8 mouse cellular contexts compared by ENCODE assay signal in the genomic region with DNA sequence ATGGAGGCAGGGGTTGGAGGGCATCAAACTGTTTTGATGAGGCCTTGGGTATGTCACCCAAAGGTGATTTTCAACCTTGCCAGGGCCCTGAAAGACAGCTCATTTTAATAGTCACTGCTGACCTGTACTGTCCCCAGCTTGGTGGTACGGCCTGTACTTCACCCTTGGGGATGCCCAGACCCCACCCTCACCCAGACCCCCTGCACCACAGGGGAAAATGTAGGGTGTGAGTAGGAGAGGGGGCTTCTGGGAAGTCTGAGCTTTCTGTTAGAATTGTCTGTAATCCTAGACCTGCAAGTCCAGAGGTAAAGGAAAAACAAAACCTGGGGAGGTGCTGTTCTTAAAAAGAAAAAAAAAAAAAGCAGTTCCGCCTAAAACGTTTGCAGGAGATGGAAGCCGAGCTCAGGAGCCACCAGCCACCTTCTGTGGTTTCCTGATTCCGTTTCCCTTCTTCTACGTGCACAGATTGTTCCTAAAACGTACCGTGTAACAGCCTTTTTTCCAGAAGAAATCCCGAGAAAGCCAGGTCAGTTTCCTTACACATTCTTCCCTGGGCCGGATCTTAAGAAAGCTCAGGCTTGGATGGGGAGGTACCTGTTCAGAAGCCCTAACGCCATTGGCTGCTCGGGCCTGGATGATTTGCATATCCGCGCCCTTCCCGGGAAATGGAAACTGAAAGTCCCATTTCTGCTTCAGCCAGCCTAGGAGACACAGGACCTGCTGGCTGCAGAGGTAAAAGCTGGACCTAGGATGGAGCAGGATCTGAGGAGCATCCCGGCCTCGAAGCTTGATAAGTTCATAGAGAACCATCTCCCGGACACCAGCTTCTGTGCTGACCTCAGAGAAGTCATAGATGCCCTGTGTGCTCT. TPM values are rescaled to one million over a fixed set of nuclear protein-coding genes. Genes with fewer than 3 reads are reported as not detected.
DNase-seq lines count a peak whose midpoint lies in the region; ATAC-seq and TF ChIP-seq lines count a peak whose summit lies in the region.

A gene (minus strand): TSS at position 564 of the 869 bp plus-strand sequence.

- TF ChIP-seq POLR2A in liver, adult 2 months (IDR thresholded peaks at IDR 0.05; ENCODE audit: extremely low read depth, insufficient read depth, low read length): 0 out of 2 replicates have a peak, but pooled peaks have one; percentile 24
- TF ChIP-seq POLR2A in myocyte (IDR thresholded peaks at IDR 0.05; ENCODE audit: insufficient read length, low read depth): no peak

- no peak within 1 kb of the TSS for H3K27ac ChIP-seq in heart, embryonic 11.5 days (ENCODE audit: low read depth, low read length)
- H3K27ac ChIP-seq in kidney, embryonic 16.5 days (ENCODE audit: low read length): peak within 1 kb of the TSS; percentile 73
- H3K27ac ChIP-seq in liver, adult 2 months (replicated peaks; ENCODE audit: insufficient read depth, low read depth, low read length): peak within 1 kb of the TSS; percentile 21

- H3ac ChIP-seq in C2C12 (ENCODE audit: control insufficient read depth, insufficient read length, low read depth): peak within 1 kb of the TSS; percentile 40
- H3ac ChIP-seq in myocyte (ENCODE audit: control insufficient read depth, insufficient read length): no peak within 1 kb of the TSS

- H3K9me3 ChIP-seq in erythroblast, embryonic 14.5 days (ENCODE audit: control insufficient read depth, low read length): no peaks in the 10 kb centered on the region
- H3K9me3 ChIP-seq in heart, embryonic 11.5 days (replicated peaks; ENCODE audit: control insufficient read depth, low read length): no peaks in the 10 kb centered on the region
- no peaks in the 10 kb centered on the region for H3K9me3 ChIP-seq in kidney, embryonic 16.5 days (ENCODE audit: low read length)

- H3K4me3 ChIP-seq in C2C12 (ENCODE audit: insufficient read depth, poor library complexity, severe bottlenecking) (no peak within 1 kb of the TSS), myocyte (peak within 1 kb of the TSS; percentile 19)
- H3K4me3 ChIP-seq in erythroblast, embryonic 14.5 days (replicated peaks): peak within 1 kb of the TSS; percentile 68
- H3K4me3 ChIP-seq in heart, embryonic 11.5 days (ENCODE audit: low read depth, low read length): peak within 1 kb of the TSS; percentile 32
- peak within 1 kb of the TSS; percentile 40 for H3K4me3 ChIP-seq in kidney, embryonic 16.5 days (ENCODE audit: low read length)
- peak within 1 kb of the TSS; percentile 64 for H3K4me3 ChIP-seq in liver, adult 2 months (ENCODE audit: insufficient read depth, low read depth, low read length)

- peaks cover 14% of the 10 kb centered on the region for H3K4me1 ChIP-seq in erythroblast, embryonic 14.5 days (ENCODE audit: control insufficient read depth)
- H3K4me1 ChIP-seq in heart, embryonic 11.5 days (ENCODE audit: control insufficient read depth, insufficient read depth, low read length): 0 out of 2 replicates have a peak, but pooled peaks cover 3% of the 10 kb centered on the region
- no peaks in the 10 kb centered on the region; the same call in 1 of the 2 replicates for H3K4me1 ChIP-seq in kidney, embryonic 16.5 days (ENCODE audit: insufficient read depth, low read length)
- H3K4me1 ChIP-seq in liver, adult 2 months (ENCODE audit: control insufficient read depth, insufficient read depth, low read length): peaks cover 5% of the 10 kb centered on the region; the same call in 1 of the 2 replicates

- H3K79me2 ChIP-seq in C2C12 (ENCODE audit: control insufficient read depth, insufficient read depth): no peaks in the 10 kb centered on the region
- peaks cover 9% of the 10 kb centered on the region; the same call in 1 of the 2 replicates for H3K79me2 ChIP-seq in liver, adult 2 months (ENCODE audit: control insufficient read depth, insufficient read depth, low read length)
- H3K79me2 ChIP-seq in myocyte (ENCODE audit: control insufficient read depth, insufficient read depth): no peaks in the 10 kb centered on the region

- peak; percentile 96 for DNase-seq in brain, adult 2 months (ENCODE audit: low read depth, low spot score)
- DNase-seq in liver, adult 2 months (ENCODE audit: extremely low read depth, low read depth, low spot score): peak; percentile 90
- peak; percentile 84 for DNase-seq in splenic B cell, adult 2 months (ENCODE audit: low read depth, low spot score)

- H3K36me3 ChIP-seq in C2C12 (ENCODE audit: control insufficient read depth, insufficient read depth) (no peaks in the 10 kb centered on the region), myocyte (ENCODE audit: control insufficient read depth, insufficient read depth) (no peaks in the 10 kb centered on the region)
- no peaks in the 10 kb centered on the region for H3K36me3 ChIP-seq in erythroblast, embryonic 14.5 days (ENCODE audit: control insufficient read depth)
- no peaks in the 10 kb centered on the region for H3K36me3 ChIP-seq in heart, embryonic 11.5 days (ENCODE audit: control insufficient read depth, insufficient read depth, low read length)
- H3K36me3 ChIP-seq in kidney, embryonic 16.5 days (ENCODE audit: insufficient read depth, low read length): no peaks in the 10 kb centered on the region
- H3K36me3 ChIP-seq in liver, adult 2 months (ENCODE audit: control insufficient read depth, insufficient read depth, low read length): no peaks in the 10 kb centered on the region
- 0 out of 2 replicates have a peak, but pooled peaks cover 2% of the 10 kb centered on the region for H3K36me3 ChIP-seq in splenic B cell, adult 2 months (ENCODE audit: control insufficient read depth, insufficient read depth, low read length, poor library complexity, severe bottlenecking)

- H3K27me3 ChIP-seq in C2C12 (ENCODE audit: control insufficient read depth, insufficient read depth, insufficient read length) (no peaks in the 10 kb centered on the region), myocyte (ENCODE audit: control insufficient read depth, insufficient read depth, insufficient read length) (no peaks in the 10 kb centered on the region)
- no peaks in the 10 kb centered on the region for H3K27me3 ChIP-seq in erythroblast, embryonic 14.5 days (ENCODE audit: control insufficient read depth)
- no peaks in the 10 kb centered on the region for H3K27me3 ChIP-seq in heart, embryonic 11.5 days (ENCODE audit: control insufficient read depth, insufficient read depth, low read length)
- H3K27me3 ChIP-seq in kidney, embryonic 16.5 days (ENCODE audit: insufficient read depth, low read length): no peaks in the 10 kb centered on the region
- no peaks in the 10 kb centered on the region for H3K27me3 ChIP-seq in liver, adult 2 months (ENCODE audit: control insufficient read depth, insufficient read depth, low read length)
- H3K27me3 ChIP-seq in splenic B cell, adult 2 months (ENCODE audit: control insufficient read depth, insufficient read depth, low read length, poor library complexity, severe bottlenecking): no peaks in the 10 kb centered on the region

- ATAC-seq in heart, embryonic 11.5 days (replicated peaks; ENCODE audit: insufficient number of reproducible peaks, low FRiP score, low TSS enrichment): no peak; the same call in 1 of the 2 replicates
- peak; percentile 93 for ATAC-seq in kidney, embryonic 16.5 days (ENCODE audit: low FRiP score, low TSS enrichment)

- WGBS in heart, embryonic 11.5 days (ENCODE audit: insufficient replicate concordance): 8% methylated on average over 18 of the region's 18 CpGs
- 4% methylated on average over 18 of the region's 18 CpGs for WGBS in kidney, embryonic 16.5 days
- 5% methylated on average over 18 of the region's 18 CpGs for WGBS in liver, adult 2 months

- H3K79me3 ChIP-seq in C2C12 (ENCODE audit: low read depth): no peaks in the 10 kb centered on the region

- TF ChIP-seq CTCF in C2C12 (IDR thresholded peaks at IDR 0.05; ENCODE audit: control insufficient read depth, insufficient read depth, insufficient read length): no peak
- no peak for TF ChIP-seq CTCF in liver, adult 2 months (IDR thresholded peaks at IDR 0.05; ENCODE audit: low read depth, low read length)

- H3K9ac ChIP-seq in heart, embryonic 11.5 days (ENCODE audit: low read depth, low read length): peak within 1 kb of the TSS; percentile 56
- peak within 1 kb of the TSS; percentile 61 for H3K9ac ChIP-seq in kidney, embryonic 16.5 days (replicated peaks; ENCODE audit: low read length)
- H3K9ac ChIP-seq in liver, adult 2 months (ENCODE audit: low read depth, low read length): peak within 1 kb of the TSS; percentile 63

- peak within 1 kb of the TSS; percentile 61 for H3K4me2 ChIP-seq in heart, embryonic 11.5 days
- H3K4me2 ChIP-seq in kidney, embryonic 16.5 days (replicated peaks; ENCODE audit: low read depth, low read length): peak within 1 kb of the TSS; percentile 50
- H3K4me2 ChIP-seq in myocyte (ENCODE audit: low read depth): peak within 1 kb of the TSS; percentile 84

TF ChIP-seq in C2C12, 6 proteins besides CTCF, POLR2A, EP300 and RAD21:
- TF ChIP-seq CEBPB (IDR thresholded peaks at IDR 0.05; ENCODE audit: low read depth) (no peak), MYOG (IDR thresholded peaks at IDR 0.05; ENCODE audit: control insufficient read depth, extremely low read depth, insufficient read length) (no peak), FOSL1 (IDR thresholded peaks at IDR 0.05; ENCODE audit: insufficient read depth, low read length, poor library complexity, severe bottlenecking) (no peak), MAX (IDR thresholded peaks at IDR 0.05) (no peak), MYOD1 (IDR thresholded peaks at IDR 0.05; ENCODE audit: control insufficient read depth, insufficient read length, low read depth) (no peak), USF1 (IDR thresholded peaks at IDR 0.05; ENCODE audit: low read depth) (no peak)

TF ChIP-seq in myocyte, 11 proteins besides CTCF, POLR2A, EP300 and RAD21 (continues in another document):
- TF ChIP-seq USF1 (IDR thresholded peaks at IDR 0.05; ENCODE audit: low read depth): no peak
- no peak for TF ChIP-seq MYOD1 (IDR thresholded peaks at IDR 0.05; ENCODE audit: control insufficient read depth in 1 of 3, insufficient read length in 2 of 3, low read depth in 2 of 3)
- no peak for TF ChIP-seq E2F4 (IDR thresholded peaks at IDR 0.05; ENCODE audit: insufficient read depth)
- TF ChIP-seq MYOG (IDR thresholded peaks at IDR 0.05; ENCODE audit: control insufficient read depth in 1 of 3, insufficient read depth in 1 of 3, insufficient read length in 2 of 3, low read depth in 2 of 3): no peak
- no peak for TF ChIP-seq MAX (IDR thresholded peaks at IDR 0.05; ENCODE audit: low read depth)
- no peak for TF ChIP-seq TCF12 (IDR thresholded peaks at IDR 0.05; ENCODE audit: insufficient read depth, poor library complexity, severe bottlenecking)
- no peak for TF ChIP-seq POLR2AphosphoS2 (IDR thresholded peaks at IDR 0.05; ENCODE audit: insufficient read length, low read depth)
- TF ChIP-seq CEBPB (IDR thresholded peaks at IDR 0.05; ENCODE audit: insufficient read depth, poor library complexity, severe bottlenecking): no peak

RNA-seq across cellular contexts. Expression of the gene that starts here (rescaled TPM):
- 0.07 TPM for polyA plus RNA-seq in C2C12 (2012; fragmentation: generic; extraction: Trizol)
- not detected in 2 replicates for polyA plus RNA-seq in erythroblast, embryonic 14.5 days (2012)
- 0.49 and 0.54 TPM in 2 replicates for polyA plus RNA-seq in heart, embryonic 11.5 days (2014; fragmentation: Nextera tagmentation; extraction: Ambion mirVana)
- polyA plus RNA-seq in kidney, embryonic 16.5 days (2015; fragmentation: Nextera tagmentation; extraction: Ambion mirVana): 0.32 and 0.44 TPM in 2 replicates
- total RNA-seq in liver, adult 2 months (2014; rRNA removed): 1.5 TPM in 2 replicates
- polyA plus RNA-seq in liver, adult 2 months (2012; rRNA removed): 0.39 and 1.6 TPM in 2 replicates
- 0.01 TPM for polyA plus RNA-seq in myocyte (2012; fragmentation: generic; extraction: Trizol)

Comparison
In these comparisons a context has a peak if more than half of its experiments do, and no peak if none do; other contexts are left out.
1. Peak in ATAC-seq, H3K4me3 ChIP-seq, H3K27ac ChIP-seq, H3K9ac ChIP-seq and H3K4me2 ChIP-seq in kidney, embryonic 16.5 days; RNA of the gene not detected or under 1 TPM.